Mouse (Mus musculus): Measurements from ENCODE around the gene Hk1.
"Not testable (repeated sequence)": the region's sequence is repeated elsewhere in the genome, so short reads cannot be mapped to it uniquely, and the experiment has no call there.

Gene Hk1

DNA sequence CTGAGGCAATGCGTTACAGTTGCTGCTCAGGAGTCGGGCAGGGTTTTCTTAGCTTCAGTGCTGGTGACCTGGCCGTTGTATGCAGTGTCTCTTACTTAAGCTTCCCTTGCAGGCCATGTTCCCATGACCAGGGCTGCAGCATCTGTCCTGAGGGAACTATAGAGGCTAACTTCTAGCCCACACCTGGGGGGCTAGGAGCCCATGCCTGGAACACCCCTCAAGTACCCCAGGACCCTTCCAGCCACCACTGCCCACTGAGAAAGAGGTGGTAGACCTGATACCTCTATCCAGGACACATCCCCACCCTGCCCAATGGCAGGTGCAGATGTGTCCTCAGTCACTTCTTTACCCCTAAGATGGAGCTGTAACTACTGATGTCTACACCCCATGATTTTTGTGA lies 38.7 kb downstream of the Hk1 start:
- no peak for DNase-seq (ENCODE audit: low spot score)

GRCm38 (mm10) chr10:62340095-62340731 lies 39.5 kb downstream of the Hk1 start:
- DNase-seq (ENCODE audit: low spot score) = peak; percentile 95

DNA sequence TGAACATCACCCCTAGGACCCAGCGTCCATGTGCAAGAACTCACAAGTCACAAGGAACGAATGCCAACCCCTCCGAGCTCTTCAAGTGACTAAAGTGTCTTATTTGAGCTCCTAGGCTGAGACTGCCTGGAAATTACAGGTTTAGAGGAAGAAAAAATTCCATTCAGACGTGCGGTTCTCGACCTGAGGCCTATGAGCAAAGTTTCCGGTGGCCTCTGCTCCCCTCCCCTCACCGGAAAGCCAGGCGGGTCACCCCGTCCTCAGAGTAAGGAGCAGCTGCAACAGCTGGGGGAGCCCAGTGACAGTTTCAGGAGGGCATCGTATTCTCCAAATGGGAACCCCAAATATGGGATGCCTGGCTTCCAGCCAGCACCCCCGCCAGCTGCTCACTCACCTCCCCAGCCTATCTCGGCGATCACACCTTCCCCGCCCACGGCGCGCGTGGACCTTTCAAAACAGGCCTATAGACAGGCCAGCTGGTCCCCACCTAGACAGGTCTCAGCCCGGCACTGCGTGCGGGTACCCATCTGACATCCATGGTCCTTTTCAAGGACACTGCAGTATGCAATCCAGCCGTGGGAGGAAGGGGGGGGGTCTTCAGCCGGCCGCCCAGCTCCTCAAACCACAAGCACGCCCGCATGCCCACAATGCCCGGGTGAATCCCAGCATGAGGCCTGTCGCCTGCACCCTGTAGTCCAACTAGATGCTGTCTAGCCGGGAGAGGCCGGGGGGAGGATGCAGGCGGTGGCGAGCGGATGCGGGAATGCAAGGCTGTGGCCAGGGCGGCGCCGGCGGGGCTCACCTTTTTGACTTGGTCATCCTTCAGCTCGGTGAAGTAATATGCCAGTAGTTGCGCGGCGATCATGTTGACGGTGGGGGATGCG lies 40.3 kb downstream of the Hk1 start:
- peak; percentile 23 for DNase-seq (ENCODE audit: low spot score)

DNA sequence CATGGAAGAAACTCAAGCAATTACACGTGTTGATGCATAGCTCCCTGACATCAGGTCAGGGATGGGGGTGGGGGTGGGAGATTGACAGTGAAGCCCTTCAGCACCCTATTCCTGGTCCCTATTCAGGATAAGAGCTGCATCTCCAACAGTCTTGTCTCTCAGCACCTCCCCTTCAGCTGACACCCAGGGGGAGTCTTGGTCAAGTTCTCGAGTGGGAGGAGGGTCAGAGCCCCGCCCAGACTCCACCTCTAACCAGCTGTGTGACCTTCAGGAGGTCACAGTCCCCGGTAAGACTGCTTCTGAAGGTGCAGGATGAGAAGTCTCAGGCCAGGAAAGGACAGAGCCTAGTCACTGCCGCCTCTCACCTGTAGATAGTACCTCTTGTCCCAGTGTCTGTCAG lies 41.1 kb downstream of the Hk1 start:
- no peak for DNase-seq (ENCODE audit: low spot score)

- DNase-seq (ENCODE audit: low spot score) = no peak
These were observed 41.5 kb downstream of the Hk1 start for GRCm38 (mm10) chr10:62338176-62338575.

DNA sequence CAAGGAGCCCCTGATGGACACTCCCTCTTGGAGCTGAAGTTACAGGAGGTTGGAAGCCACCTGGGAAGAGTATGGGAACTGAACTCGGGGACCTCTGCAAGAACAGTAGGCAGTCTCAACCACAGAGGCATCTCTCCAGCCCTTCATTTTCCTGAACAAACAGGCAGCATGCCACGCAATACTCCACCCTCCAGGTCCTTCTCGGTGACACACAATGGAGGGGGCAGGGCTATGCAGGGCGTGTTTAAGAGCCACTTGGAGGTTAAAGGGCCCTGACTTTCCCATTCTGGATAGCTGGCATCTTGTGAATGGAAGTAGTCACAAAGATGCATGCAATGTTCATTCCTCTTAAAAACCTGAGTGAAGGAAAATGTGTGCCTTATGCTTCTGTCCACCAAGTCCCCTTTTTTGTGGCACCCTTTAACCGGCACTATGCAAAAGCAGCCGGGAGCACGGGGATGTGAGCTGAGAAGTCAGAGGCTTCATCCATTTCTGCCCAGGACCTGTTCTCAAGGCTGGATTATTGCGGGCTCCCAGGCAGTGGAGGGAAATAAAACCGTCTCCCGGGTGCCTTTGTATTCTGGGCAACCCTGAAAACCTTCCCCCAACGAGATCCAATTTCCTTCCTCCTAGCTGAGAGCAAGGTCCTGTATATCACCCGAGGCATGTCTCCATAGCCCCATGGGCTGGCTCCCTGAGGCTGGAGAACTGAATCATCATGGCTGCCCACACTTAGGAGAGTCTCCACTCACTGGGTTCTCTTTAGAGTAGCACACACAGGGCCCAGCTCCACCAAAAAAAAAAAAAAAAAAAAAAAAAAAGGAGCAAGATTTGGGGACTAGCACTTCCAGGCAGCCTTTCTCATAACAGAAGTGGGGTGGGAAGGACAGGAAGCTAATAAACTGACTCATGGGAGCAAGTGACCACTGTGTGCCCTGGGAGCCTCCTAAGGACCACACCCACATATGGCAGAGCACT lies 42.8 kb downstream of the Hk1 start:
- DNase-seq (ENCODE audit: low spot score) = no peak

- peak; percentile 41 for DNase-seq (ENCODE audit: low spot score)
These were observed 44.3 kb downstream of the Hk1 start for GRCm38 (mm10) chr10:62335423-62335776.

GRCm38 (mm10) chr10:62334686-62335422 lies 44.9 kb downstream of the Hk1 start:
- DNase-seq (ENCODE audit: low spot score) = no peak

- DNase-seq (ENCODE audit: low spot score) = no peak
These were observed 46.4 kb downstream of the Hk1 start for GRCm38 (mm10) chr10:62333269-62333668.

DNA sequence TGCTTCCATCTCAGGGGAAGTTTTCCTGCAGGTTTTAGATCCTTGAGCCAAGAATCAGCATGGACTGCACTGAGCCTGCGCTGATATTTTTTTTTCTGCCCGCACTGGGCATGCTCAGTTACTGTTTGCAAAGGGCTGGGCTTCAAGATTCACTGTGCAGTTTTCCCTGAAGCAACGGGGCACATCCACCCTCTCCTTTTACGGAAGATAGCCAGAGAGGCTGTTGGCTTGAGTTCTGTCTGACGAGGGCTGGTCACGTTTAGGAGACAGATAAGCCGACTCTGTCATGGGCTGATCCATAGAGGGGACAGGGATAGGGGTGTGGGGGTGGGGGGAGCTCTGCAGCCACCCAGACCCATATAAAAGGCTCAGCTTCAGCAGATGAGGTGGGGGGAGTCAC lies 47.2 kb downstream of the Hk1 start:
- no peak for DNase-seq (ENCODE audit: low spot score)

- no peak for DNase-seq (ENCODE audit: low spot score)
These were observed 47.9 kb downstream of the Hk1 start for GRCm38 (mm10) chr10:62331771-62332170.

DNA sequence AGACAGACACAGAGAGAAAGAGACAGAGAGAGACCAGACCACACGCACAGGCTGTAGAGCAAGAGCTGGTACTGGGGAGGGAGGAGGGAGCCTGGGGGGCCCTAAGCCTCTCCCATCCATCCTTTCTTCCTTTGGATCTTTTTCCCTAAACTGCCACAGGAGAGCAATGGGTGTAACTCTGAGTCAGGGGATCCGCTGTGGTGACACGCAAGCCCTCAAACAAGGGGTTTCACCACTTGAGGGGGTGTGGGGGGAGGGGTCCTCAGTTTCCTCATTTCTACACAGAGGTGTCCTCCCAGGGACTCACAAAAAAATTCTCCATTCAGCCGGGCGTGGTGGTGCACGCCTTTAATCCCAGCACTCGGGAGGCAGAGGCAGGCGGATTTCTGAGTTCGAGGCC lies 48.4 kb downstream of the Hk1 start:
- DNase-seq (ENCODE audit: low spot score) = no peak

- DNase-seq (ENCODE audit: low spot score) = no peak
These were observed 49.9 kb downstream of the Hk1 start for GRCm38 (mm10) chr10:62329846-62330245.

- DNase-seq (ENCODE audit: low spot score) = no peak
These were observed 50.8 kb downstream of the Hk1 start for GRCm38 (mm10) chr10:62328886-62329412.

- peak; percentile 54 for DNase-seq (ENCODE audit: low spot score)
These were observed 52.0 kb downstream of the Hk1 start for GRCm38 (mm10) chr10:62327572-62328317.

DNA sequence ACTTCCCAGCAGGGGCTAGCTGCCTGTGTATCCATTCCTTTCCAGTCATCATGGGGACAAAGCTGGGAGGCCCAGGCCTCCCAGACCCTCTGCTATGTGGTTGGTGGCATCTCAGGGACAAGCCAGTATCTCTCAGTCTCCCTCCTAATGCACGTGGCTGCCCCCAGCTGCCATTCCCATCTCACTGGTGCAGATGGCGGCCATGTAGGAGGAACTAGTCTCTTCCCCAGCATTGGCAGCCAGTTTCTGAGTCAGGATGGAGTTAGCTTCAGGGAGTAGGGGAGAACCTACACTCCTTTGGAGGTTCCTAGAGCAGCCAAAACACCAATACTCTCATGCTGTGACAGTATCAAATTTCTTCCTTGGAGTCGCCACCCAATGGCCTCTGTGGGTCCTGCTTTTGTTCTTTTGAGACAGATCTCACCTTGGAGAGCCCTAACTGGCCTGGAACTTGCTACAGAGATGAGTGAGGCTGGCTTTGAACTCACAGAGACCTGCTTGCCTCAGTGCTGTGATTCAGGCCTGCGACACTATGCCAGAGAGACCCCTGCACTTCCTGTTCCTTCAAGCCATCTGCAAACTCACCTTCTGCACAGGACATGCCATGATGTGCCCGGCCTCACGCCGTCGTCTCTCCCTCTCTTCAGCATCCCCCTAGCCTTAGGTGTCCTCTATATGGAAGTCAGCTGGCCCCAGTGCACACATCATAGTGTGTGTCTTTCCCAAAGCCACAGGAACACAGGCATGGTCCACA lies 52.7 kb downstream of the Hk1 start:
- DNase-seq (ENCODE audit: low spot score) = no peak

- no peak for DNase-seq (ENCODE audit: low spot score)
These were observed 53.7 kb downstream of the Hk1 start for GRCm38 (mm10) chr10:62326002-62326401.

DNA sequence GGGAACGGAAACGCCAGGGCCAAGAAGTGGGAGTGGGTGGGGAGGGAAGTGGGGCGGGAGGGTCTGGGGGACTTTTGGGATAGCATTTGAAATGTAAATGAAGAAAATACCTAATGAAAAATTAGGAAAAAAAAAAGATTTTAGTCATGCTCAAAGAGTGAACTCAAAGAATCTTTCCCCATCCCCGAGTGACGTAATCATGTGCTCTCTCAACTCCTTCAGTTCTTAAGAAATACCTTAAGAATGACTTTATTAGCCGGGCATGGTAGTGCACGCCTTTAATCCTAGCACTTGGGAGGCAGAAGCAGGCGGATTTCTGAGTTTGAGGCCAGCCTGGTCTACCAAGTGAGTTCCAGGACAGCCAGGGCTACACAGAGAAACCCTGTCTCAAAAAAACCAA lies 56.9 kb downstream of the Hk1 start:
- not testable (repeated sequence) for DNase-seq (ENCODE audit: low spot score)

- DNase-seq (ENCODE audit: low spot score) = no peak
These were observed 58.3 kb downstream of the Hk1 start for GRCm38 (mm10) chr10:62321457-62321856.

- DNase-seq (ENCODE audit: low spot score) = no peak
These were observed 59.2 kb downstream of the Hk1 start for GRCm38 (mm10) chr10:62320402-62320978.
